Mouse (Mus musculus) adrenal gland, adult 2 months (tissue): ENCODE data around the gene Tek. TPM values are rescaled to one million over a fixed set of nuclear protein-coding genes. Genes with fewer than 3 reads are reported as not detected.
"Not testable (repeated sequence)": the region's sequence is repeated elsewhere in the genome, so short reads cannot be mapped to it uniquely, and the experiment has no call there.

Experiments used
- DNase-seq: peaks from one replicate; pipeline ENCODE4 v3.0.0; 2021
- long read RNA-seq: library from polyadenylated mRNA; stranded (forward); transcript quantifications from one replicate; pipeline ENCODE4 v2.0.0, GENCODE M21; 2021
- polyA plus RNA-seq: library from polyadenylated mRNA; depleted of rRNA; stranded (reverse); fragments of >200 nt; gene quantifications from 2 replicates; pipeline ENCODE4 v1.2.3, GENCODE M21; 2012; rRNA removed
- total RNA-seq, 2 experiments: library from RNA; stranded (reverse); gene quantifications; 2 replicates each; pipeline ENCODE4 v1.2.3; 2021

The Tek gene
- total RNA-seq, result 10 to 100 TPM; 40.4 to 59.5 TPM
- 5.4 and 5.7 TPM in 2 replicates for polyA plus RNA-seq
- long read RNA-seq, full-length matches to known transcripts, result 17 of 23 reads
- long read RNA-seq, partial matches to known transcripts, result 2 of 23 reads
- long read RNA-seq, other reads (novel, unspliced or antisense), result 4 of 23 reads

GRCm38 (mm10) chr4:94738838-94739731, at the start of gene Tek:
Gene Tek, plus strand, starts transcription at chr4:94739289.
- peak; percentile 25 for DNase-seq

GRCm38 (mm10) chr4:94689804-94690203, 49.3 kb upstream of the Tek start:
- not testable (repeated sequence) for DNase-seq

GRCm38 (mm10) chr4:94691078-94691477, 48.0 kb upstream of the Tek start:
- no peak for DNase-seq

- DNase-seq, result no peak
These were observed 46.9 kb upstream of the Tek start for GRCm38 (mm10) chr4:94692175-94692574.

- no peak for DNase-seq
These were observed 42.7 kb upstream of the Tek start for GRCm38 (mm10) chr4:94696368-94696767.

GRCm38 (mm10) chr4:94711002-94711401, 28.1 kb upstream of the Tek start:
- DNase-seq, result no peak

- DNase-seq, result no peak
These were observed 27.7 kb upstream of the Tek start for GRCm38 (mm10) chr4:94711426-94711825.

GRCm38 (mm10) chr4:94713741-94714140, 25.3 kb upstream of the Tek start:
- DNase-seq, result no peak

GRCm38 (mm10) chr4:94715166-94715565, 23.9 kb upstream of the Tek start:
- DNase-seq, result peak; percentile 30

GRCm38 (mm10) chr4:94725799-94726198, 13.3 kb upstream of the Tek start:
- peak; percentile 14 for DNase-seq

- no peak for DNase-seq
These were observed 6.4 kb upstream of the Tek start for GRCm38 (mm10) chr4:94732721-94733120.

GRCm38 (mm10) chr4:94737326-94738295, 1.5 kb upstream of the Tek start:
- no peak for DNase-seq

- peak; percentile 13 for DNase-seq
These were observed 2.7 kb downstream of the Tek start for GRCm38 (mm10) chr4:94741824-94742223.

- peak; percentile 36 for DNase-seq
These were observed 6.7 kb downstream of the Tek start for GRCm38 (mm10) chr4:94745749-94746148.

- peak; percentile 61 for DNase-seq
These were observed 7.3 kb downstream of the Tek start for GRCm38 (mm10) chr4:94746387-94746811.

GRCm38 (mm10) chr4:94747338-94747737, 8.2 kb downstream of the Tek start:
- DNase-seq, result no peak

GRCm38 (mm10) chr4:94752512-94752911, 13.4 kb downstream of the Tek start:
- DNase-seq, result peak; percentile 54

- DNase-seq, result no peak
These were observed 26.1 kb downstream of the Tek start for GRCm38 (mm10) chr4:94765217-94765616.

- DNase-seq, result no peak
These were observed 27.1 kb downstream of the Tek start for GRCm38 (mm10) chr4:94766176-94766575.

- DNase-seq, result no peak
These were observed 29.5 kb downstream of the Tek start for GRCm38 (mm10) chr4:94768624-94769023.

- no peak for DNase-seq
These were observed 42.0 kb downstream of the Tek start for GRCm38 (mm10) chr4:94781043-94781442.

GRCm38 (mm10) chr4:94785921-94786320, 46.8 kb downstream of the Tek start:
- no peak for DNase-seq
